Mouse (Mus musculus) small intestine, adult 2 months (tissue): Measurements from ENCODE around the gene Dop1b.

Source experiments
- CTCF ChIP-seq: fragments of 200-500 bp; IDR thresholded peaks from 2 replicates; pipeline ENCODE4 v1.5.1; 2012; ENCODE audit warnings: low read depth, mild to moderate bottlenecking, control low read depth, inconsistent platforms, low read length, moderate library complexity, mixed read lengths; ENCODE audit not compliant: insufficient replicate concordance, insufficient read length; ENCODE audit errors: extremely low read depth
- POLR2A ChIP-seq: fragments of 200-500 bp; IDR thresholded peaks from 2 replicates; pipeline ENCODE4 v1.6.1; 2012; ENCODE audit warnings: low read depth, mild to moderate bottlenecking, control low read depth, inconsistent platforms, low read length, moderate library complexity

DNA sequence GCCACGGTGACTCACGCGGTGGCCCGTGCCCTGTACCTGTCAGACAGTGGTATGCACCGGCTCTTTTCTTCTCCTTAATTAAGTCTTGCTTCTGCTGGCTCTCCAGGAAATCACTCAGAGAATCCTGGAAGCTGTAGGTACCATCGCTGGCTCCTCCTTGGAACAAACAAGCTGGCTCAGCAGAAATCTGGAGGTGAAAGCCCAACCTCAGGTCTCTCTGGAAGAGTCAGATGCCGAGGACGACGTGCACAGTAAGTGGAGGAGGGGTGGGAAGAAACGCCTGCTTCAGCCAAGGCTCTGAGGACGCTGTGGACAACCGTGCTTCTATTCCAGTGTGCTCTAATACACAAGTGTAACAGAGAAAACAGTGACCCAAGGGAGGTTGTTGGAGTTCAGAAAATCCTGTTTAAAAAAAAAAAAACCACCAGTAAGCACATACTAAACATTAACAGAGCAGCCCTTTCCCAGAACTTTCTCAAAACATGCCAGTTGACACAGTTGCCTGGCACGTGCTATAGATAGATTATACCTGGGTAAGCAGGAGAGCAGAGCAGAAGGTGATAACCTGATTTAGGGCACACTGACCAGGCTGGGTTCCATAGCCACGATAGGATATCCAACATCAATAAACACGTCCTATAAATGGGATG, 81.4 kb downstream of the Dop1b start:
- TF ChIP-seq POLR2A (no peak), CTCF (no peak)
